In the genomic region with DNA sequence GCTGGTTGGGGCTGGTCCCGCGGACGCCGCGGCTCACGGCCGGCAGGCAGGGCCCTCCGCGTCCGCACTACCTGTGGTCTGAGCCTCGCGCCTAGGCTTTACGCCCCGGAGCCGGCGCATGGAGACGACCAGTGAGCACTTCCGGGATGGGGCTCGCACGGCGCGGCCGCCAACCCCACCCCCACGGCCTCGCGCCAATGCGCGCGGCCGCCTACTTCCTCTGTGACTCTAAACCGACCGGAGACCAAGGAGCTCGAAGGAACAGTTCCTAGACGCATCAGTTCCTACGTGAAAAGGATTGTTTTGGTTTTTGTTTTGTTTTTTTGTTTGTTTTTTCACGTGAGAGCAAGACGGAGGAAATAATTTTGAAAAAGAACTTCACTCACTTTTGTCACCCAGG, we compare ENCODE assay signal across 8 mouse cellular contexts. TPM values are rescaled to one million over a fixed set of nuclear protein-coding genes. Genes with fewer than 3 reads are reported as not detected.
DNase-seq lines count a peak whose midpoint lies in the region; ATAC-seq lines count a peak whose summit lies in the region.

A gene (minus strand): TSS at position 199 of the 400 bp plus-strand sequence.
A gene (plus strand): TSS at position 231 of the 400 bp plus-strand sequence.

- H3K9me3 ChIP-seq in hindbrain, embryonic 15.5 days = no peaks in the 10 kb centered on the region

- H3K4me3 ChIP-seq in hindbrain, embryonic 15.5 days = peak within 1 kb of the TSS; percentile 91

- peaks cover 36% of the 10 kb centered on the region for H3K36me3 ChIP-seq in hindbrain, embryonic 15.5 days

- ATAC-seq in hindbrain, embryonic 15.5 days (ENCODE audit: low FRiP score, low read depth) = peak; percentile 96

- peak within 1 kb of the TSS; percentile 93 for H3K4me2 ChIP-seq in hindbrain, embryonic 15.5 days

- DNase-seq in T-cell, adult 2 months (ENCODE audit: low spot score) = peak; percentile 90
- peak; percentile 88 to 91 for DNase-seq in cerebellum, postnatal 36 days
- DNase-seq in frontal cortex, postnatal 36 days (ENCODE audit: low spot score in 2 of 2) = peak; percentile 86 to 93
- peak; percentile 85 for DNase-seq in left cerebral cortex, adult 11 months (ENCODE audit: low spot score)
- peak; percentile 92 to 95 for DNase-seq in lung, postnatal 4 days
- DNase-seq in retina, postnatal 7 days (ENCODE audit: low read depth, low spot score) = peak; percentile 87
- DNase-seq in urinary bladder, adult 2 months (ENCODE audit: low spot score) = peak; percentile 81

- H3K27ac ChIP-seq in hindbrain, embryonic 15.5 days (replicated peaks) = peak within 1 kb of the TSS; percentile 83

- 0% methylated on average over 32 of the region's 37 CpGs for WGBS in hindbrain, embryonic 15.5 days

- H3K9ac ChIP-seq in hindbrain, embryonic 15.5 days = peak within 1 kb of the TSS; percentile 77

- H3K4me1 ChIP-seq in hindbrain, embryonic 15.5 days (replicated peaks) = peaks cover 37% of the 10 kb centered on the region

- H3K27me3 ChIP-seq in hindbrain, embryonic 15.5 days = no peaks in the 10 kb centered on the region

RNA-seq across cellular contexts. Expression of the first gene that starts in this region (rescaled TPM):
- polyA plus RNA-seq in hindbrain, embryonic 15.5 days (2015; fragmentation: Nextera tagmentation; extraction: Ambion mirVana) = 64.1 and 69.9 TPM in 2 replicates
- 15.3 and 18.5 TPM in 2 replicates for polyA plus RNA-seq in urinary bladder, adult 2 months (2012; rRNA removed)

RNA-seq across cellular contexts. Expression of the second gene that starts in this region (rescaled TPM):
- 180 and 182 TPM in 2 replicates for polyA plus RNA-seq in hindbrain, embryonic 15.5 days (2015; fragmentation: Nextera tagmentation; extraction: Ambion mirVana)
- polyA plus RNA-seq in urinary bladder, adult 2 months (2012; rRNA removed) = 89.3 and 97.7 TPM in 2 replicates

Comparison
In these comparisons a context has a peak if more than half of its experiments do, and no peak if none do; other contexts are left out.
1. Peak in every context shown above with its lines: DNase-seq, ATAC-seq, H3K4me3 ChIP-seq and H3K27ac ChIP-seq.